Mouse (Mus musculus) brain, embryonic 14.5 days (tissue): Measurements from ENCODE around the gene Pcnx. TPM values are rescaled to one million over a fixed set of nuclear protein-coding genes. Genes with fewer than 3 reads are reported as not detected.
A peak's percentile ranks its signal among the peaks of the same experiment; 100 is the strongest.

Experiments used
- DNase-seq: peaks from one replicate; pipeline ENCODE4 v3.0.0-alpha.2; 2011; ENCODE audit warnings: low read depth
- CTCF ChIP-seq: fragments of 200-500 bp; IDR thresholded peaks from 2 replicates; pipeline ENCODE4 v1.5.1; 2012; ENCODE audit warnings: inconsistent platforms, mild to moderate bottlenecking, moderate library complexity, borderline replicate concordance; ENCODE audit not compliant: insufficient read depth, insufficient read length; ENCODE audit errors: extremely low read depth
- POLR2A ChIP-seq: fragments of 200-500 bp; IDR thresholded peaks from 2 replicates; pipeline ENCODE4 v1.6.1; 2012; ENCODE audit warnings: mild to moderate bottlenecking, inconsistent platforms, borderline replicate concordance; ENCODE audit not compliant: poor library complexity, insufficient read depth, insufficient read length, severe bottlenecking; ENCODE audit errors: extremely low read depth
- polyA plus RNA-seq: library from polyadenylated mRNA; depleted of rRNA; stranded (reverse); fragments of >200 nt; gene quantifications from 2 replicates; pipeline ENCODE4 v1.2.3, GENCODE M21; 2012

The Pcnx gene
- polyA plus RNA-seq, 1 experiment: 46.3 TPM

DNA sequence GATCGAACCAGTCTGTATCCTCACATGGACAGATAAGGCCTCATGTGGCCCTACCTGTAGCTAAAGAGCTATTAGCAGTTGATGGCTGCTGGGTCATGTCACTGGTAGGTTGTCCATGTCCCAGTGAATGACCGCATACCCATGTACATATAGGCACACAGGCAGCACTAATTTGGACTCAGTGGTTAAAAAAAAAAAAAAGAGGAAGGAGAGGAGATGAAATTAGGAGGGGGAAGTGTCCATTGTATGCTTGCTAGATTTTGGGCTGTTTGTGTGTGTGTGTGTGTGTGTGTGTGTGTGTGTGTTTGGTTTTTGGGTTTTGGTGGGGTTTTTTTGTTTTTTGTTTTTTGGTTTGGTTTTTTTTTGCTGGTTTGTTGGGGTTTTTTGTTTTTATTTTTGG is 26.7 kb upstream of the Pcnx start:
- DNase-seq: no peak
- no peak for TF ChIP-seq CTCF
- TF ChIP-seq POLR2A: no peak

DNA sequence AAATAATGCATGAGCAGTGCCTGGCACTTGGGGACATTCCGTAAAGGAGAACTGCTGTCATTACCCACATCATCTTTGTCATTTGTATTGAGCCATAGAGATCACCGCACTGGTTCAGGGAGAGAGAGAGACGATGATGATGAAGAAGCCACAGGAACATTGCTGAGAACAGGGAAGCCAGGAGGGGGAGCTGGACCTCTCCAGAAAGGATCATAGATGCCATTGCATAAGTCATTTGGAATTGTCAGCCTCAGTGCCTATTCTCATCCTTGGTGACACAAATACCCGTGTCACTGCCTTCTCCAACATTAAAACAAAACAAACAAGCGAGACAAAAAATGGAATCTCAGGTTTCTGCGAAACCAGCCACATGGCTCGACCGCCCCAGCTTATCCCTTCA is 23.7 kb upstream of the Pcnx start:
- TF ChIP-seq POLR2A (no peak), CTCF (peak; percentile 4; the same call in 1 of the 2 replicates)
- DNase-seq: no peak

DNA sequence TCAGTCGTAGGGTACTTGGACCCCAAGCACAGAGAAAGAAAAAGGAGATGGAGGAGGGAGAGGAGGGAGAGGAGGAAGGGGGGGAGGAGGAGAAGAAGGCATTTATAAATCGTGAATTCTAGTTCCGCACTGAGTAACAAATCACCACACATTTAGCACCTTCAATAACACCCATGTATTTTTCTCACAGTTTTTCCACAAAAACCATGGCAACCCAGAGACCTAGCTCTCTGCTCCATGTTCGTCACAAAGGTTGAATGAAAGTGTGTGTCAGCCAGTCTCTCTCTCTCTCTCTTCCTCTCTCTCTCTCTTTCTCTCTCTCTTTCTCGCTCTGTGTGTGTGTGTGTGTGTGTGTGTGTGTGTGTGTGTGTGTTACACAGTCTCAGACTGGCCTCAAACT is 22.4 kb upstream of the Pcnx start:
- TF ChIP-seq POLR2A (no peak), CTCF (no peak)
- DNase-seq: no peak

DNA sequence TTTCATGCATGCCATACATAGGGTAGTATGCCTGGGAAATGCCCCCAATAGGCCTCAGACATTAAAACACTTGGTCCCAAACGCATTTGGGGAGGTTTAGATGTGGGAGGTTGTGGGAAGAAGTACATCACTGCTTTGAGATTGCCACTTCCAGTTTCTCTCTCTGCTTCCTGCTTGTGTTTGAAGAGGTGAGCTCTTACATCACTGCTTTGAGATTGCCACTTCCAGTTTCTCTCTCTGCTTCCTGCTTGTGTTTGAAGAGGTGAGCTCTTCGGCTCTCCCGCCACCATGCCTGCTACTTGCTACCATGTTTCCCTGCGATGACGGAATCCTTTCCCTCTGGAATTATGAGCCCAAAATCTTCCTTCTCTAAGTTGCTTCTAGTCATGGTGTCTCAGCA is 20.2 kb upstream of the Pcnx start:
- no peak for DNase-seq
- TF ChIP-seq POLR2A (no peak), CTCF (no peak)

DNA sequence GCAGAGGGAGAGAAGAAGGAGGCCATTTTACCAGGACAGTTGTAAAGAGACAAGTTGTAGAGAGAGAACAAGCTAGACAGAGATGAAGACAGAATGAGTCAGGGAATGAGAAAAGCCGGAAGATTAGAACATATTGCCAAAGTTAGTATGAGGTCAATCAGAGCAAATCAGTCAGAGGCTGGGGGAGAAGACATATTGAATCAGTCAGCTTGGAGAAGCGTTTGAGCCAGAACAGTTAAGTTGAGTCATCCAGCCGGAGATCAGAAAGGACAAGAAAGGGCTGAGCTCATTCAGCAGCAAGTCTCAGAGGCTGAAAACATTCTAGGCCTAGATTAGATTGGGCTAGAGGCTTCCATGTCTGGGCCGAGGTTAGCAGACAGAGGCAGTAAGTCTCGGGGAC is 18.8 kb upstream of the Pcnx start:
- TF ChIP-seq POLR2A (no peak), CTCF (no peak)
- no peak for DNase-seq

DNA sequence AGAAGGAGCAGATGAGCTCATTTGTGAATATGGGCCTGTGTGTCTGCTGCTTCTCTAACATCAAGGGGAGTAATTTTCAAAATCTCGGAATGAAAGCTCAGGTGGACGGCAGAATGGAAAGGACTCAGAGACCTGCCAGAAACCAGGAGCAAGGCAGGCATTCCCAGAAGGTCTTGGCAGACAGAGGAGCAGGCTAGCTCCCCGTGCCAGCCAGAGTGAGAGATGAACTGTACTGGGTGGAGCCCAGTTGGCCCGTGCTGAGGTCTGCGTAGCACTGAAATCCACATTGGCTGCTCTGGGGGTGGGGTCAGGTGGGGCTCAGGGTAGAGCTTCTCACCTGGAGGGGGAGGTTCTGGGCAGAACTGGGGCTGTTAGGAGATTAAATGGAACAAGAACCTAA is 16.3 kb upstream of the Pcnx start:
- TF ChIP-seq POLR2A: no peak
- TF ChIP-seq CTCF: no peak
- DNase-seq: no peak

DNA sequence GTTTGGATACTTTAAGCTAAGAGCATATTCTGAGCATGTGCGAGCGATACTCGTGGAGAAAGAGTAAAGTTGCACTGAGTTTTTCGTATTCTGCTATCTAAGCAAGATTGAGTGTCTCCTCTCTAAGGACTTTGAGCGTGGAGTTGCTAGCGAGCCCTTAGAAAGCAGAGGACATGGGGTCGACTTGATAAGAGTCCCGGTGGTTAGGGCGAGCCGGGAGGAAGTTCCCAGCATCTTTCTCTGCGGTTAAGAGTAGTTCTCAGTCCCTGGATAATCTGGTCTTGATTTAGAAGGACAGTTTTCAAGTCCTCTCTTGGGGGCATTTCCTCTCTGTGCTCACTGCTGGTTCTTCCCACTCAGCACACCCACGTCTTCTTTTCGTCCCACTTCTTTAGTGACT is 15.3 kb upstream of the Pcnx start:
- DNase-seq: no peak
- TF ChIP-seq CTCF: no peak
- no peak for TF ChIP-seq POLR2A

DNA sequence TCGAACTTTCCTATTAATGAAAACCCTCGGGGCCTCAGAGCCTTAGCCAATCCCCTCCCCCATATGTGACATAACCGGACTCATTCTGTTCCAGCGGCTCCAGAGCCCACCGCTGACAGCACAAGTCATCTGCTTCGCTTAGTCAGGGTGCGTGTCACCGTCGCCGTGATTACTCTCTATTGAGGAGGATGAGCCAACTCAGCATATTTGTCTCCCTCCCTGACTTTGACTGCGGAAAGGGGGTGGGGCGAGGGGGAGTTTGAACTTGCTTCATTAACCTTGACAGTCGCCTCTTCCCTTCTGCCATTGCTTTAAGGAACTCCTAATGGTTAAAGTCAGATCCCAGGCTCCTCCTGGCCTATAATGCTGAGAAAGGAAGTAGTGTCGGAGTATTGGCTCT is 14.8 kb upstream of the Pcnx start:
- TF ChIP-seq CTCF (no peak), POLR2A (no peak)
- DNase-seq: peak; percentile 70

DNA sequence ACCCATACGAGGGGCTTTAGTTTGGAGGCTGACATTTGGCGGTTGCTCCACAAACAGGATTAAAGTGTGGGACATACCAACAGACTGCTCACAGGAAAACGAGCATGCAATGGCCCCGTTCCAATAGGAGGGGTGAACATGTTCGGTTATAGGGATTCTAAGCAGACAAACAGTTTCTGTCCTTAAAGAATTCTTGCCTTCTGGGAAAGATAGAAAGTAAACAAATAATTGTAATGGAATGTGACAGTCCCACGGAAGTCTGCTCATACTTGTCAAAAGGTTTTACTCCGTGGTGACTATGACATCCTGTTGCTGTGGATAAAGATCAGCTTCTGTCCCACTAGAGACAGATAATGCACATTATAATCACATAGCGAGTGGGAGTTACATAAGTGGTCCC is 10.2 kb upstream of the Pcnx start:
- TF ChIP-seq POLR2A: no peak
- DNase-seq: peak; percentile 31

DNA sequence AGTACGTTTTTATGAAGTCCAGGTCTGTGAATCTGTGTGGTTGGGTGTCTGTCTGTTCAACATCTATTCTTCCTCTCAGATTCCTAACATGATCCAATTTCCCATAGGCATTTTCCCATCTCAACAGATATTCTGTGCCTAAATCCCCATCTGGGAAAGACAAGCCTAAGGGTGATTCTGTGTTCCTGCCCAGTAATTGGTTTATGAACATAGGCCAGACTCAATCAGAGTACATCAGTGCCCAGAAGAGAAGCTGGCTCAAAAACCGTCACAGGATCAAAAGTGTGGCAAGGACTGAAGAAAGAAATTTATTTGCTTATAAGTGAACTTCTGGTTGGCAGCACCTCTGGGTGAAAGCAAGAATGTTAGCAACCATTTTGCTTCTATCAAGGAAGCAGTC is 7.3 kb upstream of the Pcnx start:
- peak; percentile 41 for DNase-seq
- TF ChIP-seq CTCF (no peak), POLR2A (no peak)

DNA sequence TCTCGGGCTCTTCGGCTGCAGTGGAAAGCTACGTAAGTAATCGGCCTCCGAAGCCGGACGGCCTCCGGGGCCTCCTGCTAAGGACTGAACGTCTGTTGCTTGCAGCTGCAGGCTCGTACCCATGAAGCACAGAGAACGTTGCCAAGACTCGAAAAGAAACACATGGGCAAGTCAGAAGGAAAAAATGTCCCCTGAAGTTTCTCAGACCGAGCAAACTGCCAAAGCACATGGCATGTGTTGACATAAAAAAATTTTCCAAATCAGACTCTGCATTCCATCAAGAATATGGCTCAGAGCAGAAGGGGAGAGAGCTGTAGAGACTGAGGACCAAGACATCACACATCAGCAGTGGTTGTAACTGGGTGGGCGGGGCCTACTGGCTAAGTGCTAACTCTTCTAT is 6.8 kb upstream of the Pcnx start:
- DNase-seq: peak; percentile 61
- TF ChIP-seq POLR2A: no peak
- TF ChIP-seq CTCF: no peak

DNA sequence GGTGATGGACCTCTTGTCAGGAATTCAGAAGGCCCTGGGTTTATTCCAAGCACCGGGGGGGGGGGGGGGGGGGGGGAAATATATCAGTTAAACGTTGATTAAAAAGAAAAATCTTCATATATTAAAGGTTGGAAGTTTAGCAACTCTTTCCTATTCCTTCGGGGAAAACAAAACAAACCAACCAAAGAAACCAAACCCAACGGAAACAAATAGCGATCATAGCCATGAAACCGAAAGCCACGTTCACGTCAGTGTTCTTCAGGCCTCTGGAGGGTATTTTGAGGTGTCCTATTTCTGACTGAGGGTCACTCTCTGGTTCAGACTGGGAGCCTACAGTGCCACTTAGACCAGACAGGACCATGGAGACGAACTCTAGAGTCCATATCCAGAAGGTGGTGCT is 6.3 kb upstream of the Pcnx start:
- TF ChIP-seq CTCF: no peak
- no peak for TF ChIP-seq POLR2A
- DNase-seq: no peak

DNA sequence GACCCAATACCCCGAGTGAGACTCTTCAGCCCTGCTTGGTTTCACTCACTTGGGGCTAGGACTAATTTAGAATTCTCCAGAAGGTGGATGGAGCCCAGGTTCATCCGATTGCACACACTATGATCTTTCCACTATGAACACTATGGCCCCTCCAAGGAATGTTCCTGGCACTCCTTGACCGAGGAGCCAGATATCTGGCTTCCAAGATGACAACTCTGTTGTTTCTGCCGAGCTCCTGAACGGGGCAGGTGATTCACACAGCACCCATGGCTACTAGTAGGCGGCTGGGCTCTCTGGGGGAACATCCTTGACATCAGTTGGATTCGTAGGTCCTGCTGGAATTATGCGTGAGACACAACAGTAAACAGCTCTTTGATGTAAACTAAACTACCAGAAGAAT is 4.8 kb upstream of the Pcnx start:
- DNase-seq: no peak
- TF ChIP-seq CTCF: no peak
- no peak for TF ChIP-seq POLR2A
